Mouse (Mus musculus): ENCODE data around the gene Cbfa2t2.

GRCm38 (mm10) chr2:154432696-154433095 lies 3.6 kb upstream of the Cbfa2t2 start:
- TF ChIP-seq CTCF (IDR thresholded peaks at IDR 0.05; ENCODE audit: low read depth) (no peak), EP300 (IDR thresholded peaks at IDR 0.05; ENCODE audit: low read depth) (no peak)
